Mouse (Mus musculus) adrenal gland, postnatal 25 days (tissue): ENCODE data around the gene Osbp2. TPM values are rescaled to one million over a fixed set of nuclear protein-coding genes. Genes with fewer than 3 reads are reported as not detected.
A peak's percentile ranks its signal among the peaks of the same experiment; 100 is the strongest.

Experiments used
- DNase-seq: peaks from one replicate; pipeline ENCODE4 v3.0.0; 2021; ENCODE audit warnings: mixed read lengths
- total RNA-seq: library from RNA; stranded (reverse); gene quantifications from 2 replicates; pipeline ENCODE4 v1.2.3, GENCODE M21; 2021

Gene Osbp2
- total RNA-seq, 1 experiment from 2014 or later, result 2.6 TPM

DNA sequence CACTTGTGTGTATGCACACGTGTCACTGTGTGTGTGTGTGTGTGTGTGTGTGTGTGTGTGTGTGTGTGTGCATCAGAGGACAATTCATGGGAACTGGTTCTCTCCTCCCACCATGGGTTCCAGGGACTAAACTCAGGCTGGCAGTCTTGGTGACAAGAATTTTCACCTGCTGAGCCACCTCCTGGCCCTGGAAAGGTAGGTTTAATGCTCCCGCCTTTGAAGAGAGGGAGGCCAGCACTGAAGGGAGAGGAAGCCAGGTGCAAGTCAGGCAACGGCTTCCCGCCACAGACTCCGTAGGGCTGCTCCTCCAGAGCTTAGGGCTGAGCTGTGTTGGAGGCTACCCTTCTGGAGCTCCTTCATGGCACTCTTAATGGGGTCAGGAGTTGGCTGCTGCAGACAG lies 104.3 kb downstream of the Osbp2 start:
- no peak for DNase-seq

DNA sequence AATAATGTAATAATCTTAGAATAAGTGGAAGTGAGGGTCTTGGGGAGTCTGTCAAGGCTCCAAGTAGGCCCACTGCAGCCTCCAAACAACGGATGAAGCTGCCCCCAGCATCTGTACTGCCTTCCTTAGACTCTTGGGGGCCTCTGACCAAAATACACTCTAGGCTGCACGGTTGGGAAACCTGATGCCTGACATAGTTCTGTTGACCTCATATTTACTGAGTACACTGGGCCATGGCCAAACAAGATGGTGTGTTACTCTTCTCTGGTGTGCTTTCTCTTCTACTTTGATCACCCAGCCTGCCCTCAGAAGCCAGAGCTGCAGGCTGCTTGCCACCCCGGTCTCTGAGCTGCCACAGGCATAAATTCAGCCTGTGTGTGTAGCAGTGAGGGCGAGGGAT lies 108.4 kb downstream of the Osbp2 start:
- no peak for DNase-seq

DNA sequence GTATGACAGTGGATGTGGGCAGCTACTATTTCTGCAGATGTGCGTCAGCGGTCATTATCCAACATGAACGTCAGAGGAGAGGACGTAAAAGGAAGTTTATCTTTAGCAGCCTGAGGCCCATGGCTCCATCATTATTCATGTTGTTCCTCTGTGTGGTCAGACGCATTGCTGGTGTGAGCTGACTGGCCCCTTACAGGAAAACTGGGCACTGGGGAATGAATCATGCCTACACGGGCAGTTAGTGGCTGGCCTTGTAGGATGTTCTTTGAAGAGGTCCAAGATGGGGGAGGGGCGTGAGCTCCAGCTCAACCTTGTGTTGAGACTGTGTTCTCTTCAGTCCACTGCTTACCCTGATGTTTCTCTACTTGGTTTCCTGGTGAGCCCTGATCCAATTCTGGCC lies 109.0 kb downstream of the Osbp2 start:
- peak; percentile 29 for DNase-seq

DNA sequence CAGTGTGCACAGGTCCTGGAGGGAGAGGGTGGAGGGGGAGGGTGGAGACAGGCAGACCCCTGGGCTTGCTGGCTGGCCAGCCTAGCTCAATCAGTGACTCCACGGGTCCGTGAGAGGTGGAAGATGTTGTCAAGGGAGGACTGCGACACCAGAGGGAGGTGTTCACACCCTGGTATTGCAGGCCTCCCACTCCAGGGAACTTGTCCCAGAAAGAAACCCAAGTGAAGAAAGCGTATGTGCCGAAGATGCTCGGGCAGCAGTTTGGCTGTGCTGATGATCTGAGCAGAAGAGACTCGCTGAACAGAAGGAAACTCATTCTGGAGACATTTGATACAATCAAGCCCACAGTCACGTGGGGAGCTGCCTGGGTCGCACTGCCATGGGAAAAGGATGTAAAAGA lies 109.8 kb downstream of the Osbp2 start:
- no peak for DNase-seq

DNA sequence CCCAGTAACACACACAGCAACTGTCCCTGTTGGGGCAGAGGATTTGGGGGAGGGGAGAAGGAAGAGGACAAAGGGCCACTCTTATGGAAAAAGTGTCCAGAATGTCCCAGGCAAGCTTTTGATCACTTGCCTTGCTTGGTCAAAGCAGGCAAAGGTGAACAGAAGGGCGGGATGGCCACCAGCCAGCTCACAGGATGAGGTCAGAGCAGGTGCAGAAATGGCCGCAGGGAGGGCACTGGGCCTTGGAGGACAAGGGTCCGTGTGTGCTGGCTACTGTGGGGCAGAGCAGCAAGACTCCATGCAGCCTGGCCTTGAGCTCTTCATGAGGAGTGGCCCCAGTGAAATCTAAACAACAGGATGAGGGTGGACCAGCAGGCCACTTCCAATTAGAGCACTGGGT lies 110.9 kb downstream of the Osbp2 start:
- no peak for DNase-seq

DNA sequence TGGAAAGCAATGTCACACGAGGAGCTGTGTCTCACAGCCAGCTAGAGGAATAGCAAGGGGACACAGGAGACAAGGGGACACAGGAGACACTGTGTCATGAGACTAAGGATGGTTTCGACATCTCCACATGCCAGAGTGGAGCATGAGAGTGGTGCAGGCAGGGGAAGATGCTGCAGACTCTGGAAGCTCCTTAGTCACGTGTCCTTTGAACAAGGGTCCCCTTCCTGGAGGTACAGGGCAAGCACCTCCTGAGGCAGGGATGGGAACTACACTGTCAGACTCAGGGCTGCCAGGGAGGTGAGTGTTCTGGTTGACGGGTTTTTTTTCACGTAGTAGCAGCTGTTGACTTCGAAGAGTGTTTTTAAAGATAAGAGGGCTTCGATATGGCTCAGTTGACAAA lies 113.9 kb downstream of the Osbp2 start:
- DNase-seq, result no peak

DNA sequence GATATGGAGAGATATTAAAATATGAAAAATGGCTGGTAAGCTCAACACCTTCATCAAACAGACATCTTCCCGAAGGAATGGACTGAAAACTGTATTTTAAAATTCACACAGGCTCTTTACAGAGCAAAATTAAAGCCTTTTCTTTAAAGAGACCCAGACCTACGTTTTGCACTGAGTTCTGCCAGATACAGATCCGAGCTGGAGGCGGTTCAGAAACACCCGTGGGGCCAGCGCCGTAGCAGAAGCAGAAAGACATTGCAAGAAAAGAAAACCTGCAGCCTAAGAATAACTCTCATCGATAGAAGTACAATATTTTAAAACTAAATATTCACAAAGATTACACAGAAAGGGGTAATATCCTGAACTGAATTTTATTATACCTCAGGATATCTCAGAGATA lies 121.3 kb downstream of the Osbp2 start:
- DNase-seq, result no peak

DNA sequence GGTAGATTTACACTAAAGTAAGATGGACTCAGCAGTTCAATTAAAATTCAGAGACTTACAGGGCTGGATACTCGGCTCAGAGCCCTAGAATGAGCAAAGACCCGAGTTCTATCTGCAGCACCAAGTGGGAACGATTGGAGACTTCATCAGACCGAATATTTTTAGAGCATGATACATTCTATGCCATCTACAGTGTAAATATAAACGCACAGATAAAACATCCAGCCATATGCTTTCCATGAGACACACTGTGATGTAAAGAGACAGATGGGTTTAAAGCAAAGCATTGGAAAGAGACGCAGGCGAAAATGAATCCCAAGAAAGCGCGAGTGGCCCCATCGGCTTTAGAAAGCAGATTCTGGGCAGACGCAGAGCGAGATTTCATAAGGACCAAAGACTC lies 122.5 kb downstream of the Osbp2 start:
- DNase-seq, result no peak

DNA sequence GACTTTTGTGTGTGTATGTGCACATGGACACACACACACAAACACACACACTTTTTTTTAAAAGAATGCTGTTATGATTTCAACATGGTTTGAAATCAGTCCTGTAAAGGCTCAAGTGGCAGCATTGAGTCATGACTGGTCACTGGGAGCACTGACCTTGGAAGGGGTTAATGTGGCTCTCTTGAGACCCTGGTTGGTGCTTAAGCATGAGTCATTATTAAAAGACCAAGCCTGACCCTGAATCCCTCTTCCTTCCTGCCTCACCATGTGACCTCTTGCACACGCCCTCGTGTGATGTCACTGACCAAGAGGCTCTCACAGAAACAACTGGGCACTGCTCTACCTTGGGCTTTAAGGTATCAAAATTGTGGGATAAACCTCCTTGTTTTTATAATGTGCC lies 124.9 kb downstream of the Osbp2 start:
- DNase-seq, result no peak

DNA sequence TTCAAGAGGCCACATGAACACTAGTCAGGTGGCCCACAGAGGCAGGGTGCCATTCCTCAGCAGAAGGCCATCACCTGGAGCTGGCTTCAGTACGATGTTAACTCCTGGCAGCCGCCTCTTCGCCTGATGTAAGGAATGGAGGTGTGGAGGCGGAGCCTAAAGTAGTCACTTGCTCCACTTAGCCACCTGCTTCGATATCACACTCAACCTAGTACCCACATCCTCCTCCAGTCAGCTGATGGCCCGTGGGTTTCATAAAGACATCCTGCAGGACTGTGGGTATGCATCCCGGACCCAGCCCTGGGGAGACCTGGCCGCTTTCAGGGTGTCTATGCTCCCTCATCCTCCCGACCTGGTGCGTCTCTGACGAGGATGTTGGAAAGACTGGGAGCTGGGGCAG lies 128.0 kb downstream of the Osbp2 start:
- no peak for DNase-seq

DNA sequence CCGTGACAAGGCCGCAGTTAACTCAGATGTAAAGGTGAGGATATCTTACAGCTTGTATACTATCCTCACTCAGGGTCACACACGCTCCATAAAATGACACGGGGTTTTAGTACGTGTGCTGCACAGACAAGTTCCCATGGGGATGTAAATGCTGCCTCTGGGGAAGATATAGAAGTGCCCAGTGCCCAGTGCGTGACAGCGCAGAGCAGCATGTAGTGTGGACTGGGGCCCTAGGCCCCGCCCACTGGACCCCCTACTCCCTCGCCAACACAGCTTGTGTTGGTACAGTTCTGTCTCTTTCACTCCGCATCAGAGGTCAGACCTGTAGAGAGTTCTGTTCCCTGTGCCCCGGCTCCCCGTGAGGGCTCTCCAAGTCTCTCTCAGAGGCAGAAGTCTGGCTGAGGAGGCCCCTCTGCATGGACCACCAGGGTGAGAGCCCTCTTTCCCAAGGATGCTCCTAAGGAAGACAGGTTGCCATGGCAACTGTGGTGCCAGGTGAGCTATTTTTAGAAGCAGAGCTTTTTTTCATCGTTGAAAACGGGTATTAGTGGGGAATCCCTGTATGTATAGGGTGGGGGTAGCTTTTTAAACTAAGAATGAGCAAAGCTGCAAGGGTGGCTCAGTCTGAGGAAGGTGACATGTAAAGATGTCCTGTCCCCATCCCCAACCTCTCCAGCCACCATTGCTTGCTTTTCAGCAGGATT lies 129.6 kb downstream of the Osbp2 start:
- no peak for DNase-seq

DNA sequence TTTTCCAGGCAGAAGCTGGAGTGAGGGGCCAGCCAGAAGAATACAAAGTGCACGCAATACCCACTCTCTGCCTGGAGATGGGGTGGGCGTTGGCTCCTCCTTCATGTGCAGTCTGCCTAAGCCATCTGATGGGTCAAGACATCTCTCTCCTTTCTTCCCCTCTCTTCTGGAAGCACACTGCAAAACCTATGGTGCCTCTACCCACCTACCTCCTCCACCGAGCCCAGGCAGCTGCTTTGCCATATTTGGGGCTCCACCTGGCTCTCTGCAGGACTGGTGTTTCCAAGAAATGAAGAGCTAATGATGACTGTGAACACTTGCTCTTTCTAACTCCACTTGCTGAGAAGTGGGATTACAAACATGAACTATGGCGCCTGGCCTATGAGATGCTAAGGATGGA lies 132.2 kb downstream of the Osbp2 start:
- no peak for DNase-seq

DNA sequence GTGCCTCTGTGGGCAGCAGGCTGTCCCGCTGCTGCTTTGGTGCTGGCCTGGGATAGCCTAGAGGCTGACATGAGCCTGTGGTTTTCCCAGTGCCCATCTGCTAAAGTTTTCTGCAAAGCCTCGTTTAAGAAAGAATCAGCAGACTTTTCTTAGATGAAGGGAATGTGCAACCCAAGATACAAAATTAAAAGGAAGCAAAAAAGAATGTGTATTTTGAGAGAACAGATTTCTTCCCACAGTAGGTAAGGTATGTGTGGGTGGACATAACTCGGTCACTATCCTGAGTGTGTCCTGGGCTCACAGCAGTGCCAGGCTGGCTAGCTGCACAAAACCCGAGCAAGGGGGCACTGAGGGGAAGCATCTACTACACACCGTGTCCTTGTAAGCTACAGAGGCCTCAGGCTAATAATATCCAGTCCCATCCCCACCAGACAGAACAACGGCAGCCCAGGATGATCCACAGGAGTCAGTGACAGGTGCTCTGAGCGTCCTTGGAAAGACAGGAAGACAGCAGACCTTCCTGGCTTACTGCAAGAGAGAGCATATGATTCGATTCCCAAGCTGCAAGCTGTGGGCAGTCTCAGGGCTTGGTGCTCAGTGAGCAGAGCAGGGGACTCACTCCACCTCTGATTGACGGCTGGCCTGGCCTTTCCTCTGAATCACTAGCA lies 136.1 kb downstream of the Osbp2 start:
- no peak for DNase-seq

DNA sequence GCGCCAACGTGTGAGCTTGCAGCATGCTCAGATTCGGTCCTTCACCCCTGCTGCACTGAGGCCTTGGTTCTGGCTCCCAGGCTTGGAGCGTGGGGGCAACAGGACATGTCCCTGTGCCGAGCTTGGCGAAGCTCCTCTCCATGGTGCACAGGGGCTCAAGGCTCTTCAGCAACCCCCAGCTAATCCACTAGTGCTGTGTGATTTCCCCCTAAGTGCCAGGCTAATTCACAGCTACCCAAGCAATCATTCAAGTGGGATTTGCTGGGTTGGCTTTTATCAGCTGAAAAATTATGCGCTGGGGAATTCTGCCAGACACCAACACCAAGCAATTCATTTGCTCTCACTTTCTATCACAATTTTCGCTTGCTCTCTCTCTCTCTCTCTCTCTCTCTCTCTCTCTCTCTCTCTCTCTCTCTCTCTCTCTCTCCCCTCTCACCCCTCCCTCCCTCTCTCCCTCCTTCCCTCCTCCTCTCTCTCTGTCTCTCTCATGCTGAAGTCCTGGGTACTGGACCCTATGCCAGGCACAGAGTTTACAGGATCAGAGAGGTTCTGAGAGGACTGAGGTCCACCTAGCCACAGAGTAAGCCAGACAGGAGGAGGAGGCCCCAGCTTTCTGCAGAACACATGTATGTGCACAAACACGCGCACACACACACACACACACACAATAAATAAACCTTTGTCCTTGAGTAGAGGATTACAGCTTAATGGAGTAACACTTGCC lies 138.2 kb downstream of the Osbp2 start:
- no peak for DNase-seq

DNA sequence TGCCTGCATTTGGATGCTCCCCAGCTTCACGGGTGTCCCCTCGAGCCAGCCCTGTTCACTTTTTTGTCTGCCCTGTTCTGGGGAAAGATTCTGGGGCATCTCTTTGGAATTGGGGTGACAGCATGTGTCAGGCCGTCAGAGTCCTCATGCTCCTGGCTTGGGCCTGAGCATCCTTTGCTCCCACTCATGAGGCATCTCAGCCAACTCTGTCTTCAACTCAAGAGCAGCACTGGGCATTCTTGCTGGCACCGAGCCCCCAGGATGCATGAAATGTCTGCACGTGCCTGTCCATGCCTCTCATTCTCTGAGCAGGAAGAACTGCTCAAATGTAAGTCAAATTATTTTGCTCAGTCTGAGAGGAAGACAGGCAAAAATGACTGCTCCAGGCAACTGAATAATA lies 139.0 kb downstream of the Osbp2 start:
- DNase-seq, result no peak

DNA sequence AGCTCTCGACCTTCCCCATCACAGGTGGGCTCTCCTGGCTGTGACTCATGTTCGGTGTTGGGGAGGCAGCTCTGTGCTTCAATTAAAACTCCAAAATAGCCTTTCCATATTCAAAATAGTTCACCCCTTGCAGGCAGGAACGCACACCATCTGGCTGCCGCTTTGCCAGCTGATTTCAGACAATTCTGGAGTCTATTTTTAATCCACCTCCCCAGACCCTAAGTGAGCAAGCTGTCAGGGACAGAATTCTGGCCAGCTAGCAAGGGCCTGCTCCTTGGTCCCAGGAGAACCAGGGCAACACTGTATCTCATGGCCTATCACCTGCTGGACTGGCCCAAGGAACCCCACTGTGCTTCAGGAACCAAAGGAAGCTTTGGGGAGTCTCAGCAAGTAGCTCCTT lies 139.8 kb downstream of the Osbp2 start:
- no peak for DNase-seq

DNA sequence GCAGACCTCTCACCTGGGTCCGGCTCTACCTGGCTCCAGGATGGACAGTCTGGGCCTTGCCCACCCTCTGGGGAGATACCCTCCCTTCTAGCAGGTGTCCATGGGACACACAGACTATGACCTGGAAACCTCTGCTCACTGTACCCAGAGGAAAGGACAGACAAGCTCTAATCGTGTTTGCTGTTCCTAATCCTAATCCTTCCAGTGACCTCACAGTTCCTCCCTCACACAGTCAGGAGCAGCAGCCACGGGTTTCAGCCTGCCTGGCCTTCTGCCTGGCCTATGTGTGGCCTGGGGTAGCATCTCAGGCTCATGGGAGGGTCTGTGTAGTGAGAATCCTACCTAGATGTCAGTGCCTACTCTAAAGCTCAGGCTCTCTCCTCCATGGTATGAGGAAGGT lies 140.8 kb downstream of the Osbp2 start:
- DNase-seq, result no peak

DNA sequence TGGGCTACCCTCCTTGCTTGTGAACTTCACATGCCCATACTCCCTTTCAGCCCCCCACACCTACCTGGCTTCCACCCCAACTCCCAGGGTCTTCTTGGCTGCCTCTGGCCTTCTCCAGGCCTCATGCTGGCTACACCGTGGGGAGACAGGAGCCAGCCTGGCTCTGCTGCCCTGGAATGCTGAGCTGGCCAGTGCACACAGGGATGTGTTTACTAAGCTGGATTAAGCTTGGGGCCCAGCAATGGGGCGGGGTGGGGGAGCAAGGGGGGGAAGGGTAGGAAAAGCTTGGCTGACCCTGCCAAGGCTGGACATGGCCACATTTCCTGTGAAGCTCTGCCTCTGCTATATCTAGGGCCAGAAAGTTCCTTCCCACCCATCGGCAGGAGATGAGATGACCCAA lies 141.7 kb downstream of the Osbp2 start:
- DNase-seq, result no peak

DNA sequence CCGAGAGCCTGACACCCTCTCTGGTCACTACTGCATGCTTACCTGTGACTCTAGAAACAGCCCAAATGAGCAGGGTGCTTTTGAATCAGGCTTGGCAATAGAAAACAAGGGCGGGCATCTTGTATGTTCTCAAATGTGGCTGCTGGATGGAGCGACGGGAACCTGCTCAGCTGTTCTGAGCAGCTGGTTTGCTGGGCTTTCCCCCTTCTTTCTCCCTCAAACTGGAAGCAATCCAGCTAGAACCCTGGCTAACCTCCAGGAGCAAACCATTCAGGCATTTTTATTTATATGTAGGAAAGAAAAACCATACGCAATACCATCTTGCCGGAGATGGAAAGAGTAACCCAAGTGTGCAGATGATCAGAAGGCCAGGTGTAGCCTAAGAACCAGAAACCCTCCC lies 147.0 kb downstream of the Osbp2 start:
- no peak for DNase-seq

DNA sequence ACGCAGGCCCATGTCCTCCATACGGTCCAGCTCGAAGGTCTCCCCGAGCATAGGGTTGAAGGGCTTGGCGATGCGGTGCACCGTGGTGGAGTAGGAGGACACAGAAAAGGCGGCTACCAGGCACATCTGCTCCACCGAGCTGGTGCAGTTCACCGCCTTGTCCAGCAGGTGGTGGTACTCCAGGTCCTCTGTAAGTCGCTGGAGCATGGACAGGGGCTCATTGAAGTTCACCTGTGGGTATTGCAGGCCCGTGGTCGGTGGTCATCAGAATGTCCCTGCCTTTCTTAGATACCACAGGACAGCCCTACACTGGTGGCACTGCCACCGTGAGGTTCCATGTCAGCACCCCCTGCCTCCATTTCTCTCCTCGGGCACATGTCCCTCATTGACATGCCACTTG lies 149.2 kb downstream of the Osbp2 start:
- peak; percentile 71 for DNase-seq

DNA sequence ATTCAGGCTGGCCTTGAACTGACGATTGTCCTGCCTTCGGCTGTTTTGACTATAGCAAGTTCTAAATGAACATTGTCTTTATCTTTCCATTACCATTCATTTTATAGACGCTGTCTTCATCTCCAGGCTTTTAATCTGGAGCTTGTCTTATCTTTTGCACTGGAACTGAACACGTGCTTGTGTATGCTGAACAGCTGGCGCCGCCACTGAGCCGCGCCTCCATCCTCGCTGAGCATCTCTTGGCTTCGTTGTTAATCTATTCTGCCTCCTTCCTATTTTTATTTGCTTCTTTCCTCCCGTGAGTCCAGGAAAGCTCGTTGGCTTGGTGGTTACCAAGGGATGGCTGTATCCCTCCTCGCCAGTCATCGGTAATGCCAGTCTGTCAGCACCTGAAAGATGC lies 153.5 kb downstream of the Osbp2 start:
- DNase-seq, result no peak

DNA sequence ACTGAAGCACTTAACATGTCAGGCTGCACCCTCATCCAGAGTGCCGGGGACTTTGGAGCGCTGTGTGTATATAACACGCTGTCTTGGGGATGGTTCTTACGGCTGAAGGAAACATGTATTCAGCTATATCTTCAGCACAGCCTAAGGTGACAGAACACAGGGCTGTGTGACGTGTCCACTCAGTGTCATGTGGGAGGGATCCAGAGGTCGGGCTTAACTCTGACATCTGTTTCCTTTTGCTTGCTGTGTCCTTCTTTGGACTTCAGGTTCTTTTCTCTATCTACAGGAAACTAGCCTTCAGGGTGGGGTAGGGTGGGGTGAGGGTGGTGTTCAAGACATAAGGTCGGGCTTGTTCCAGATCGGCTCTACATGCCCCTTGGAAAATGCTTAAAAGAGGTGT lies 156.6 kb downstream of the Osbp2 start:
- DNase-seq, result no peak

DNA sequence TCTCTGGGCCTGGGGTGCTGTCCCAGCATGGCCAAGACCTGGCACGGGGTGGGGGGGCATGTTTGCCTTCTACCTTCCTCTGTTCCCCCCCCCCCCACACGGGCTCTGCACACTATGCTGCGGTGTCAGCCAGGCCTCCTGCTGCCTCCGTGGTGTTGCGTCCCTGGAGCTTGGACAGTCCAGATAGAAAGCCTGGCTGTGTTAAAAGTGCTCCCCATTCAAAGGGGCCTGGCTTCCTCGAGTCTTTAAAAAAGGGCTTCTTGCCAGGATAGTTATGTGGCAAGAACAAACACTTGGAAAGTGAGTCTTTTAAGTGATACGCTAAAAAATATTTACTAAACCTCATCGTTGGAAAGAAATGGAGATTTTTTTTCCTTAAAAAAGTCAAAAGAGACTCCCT lies 159.3 kb downstream of the Osbp2 start:
- DNase-seq, result no peak
